Mouse (Mus musculus) liver, adult 10 weeks (tissue): ENCODE results near the gene Zscan10. TPM values are rescaled to one million over a fixed set of nuclear protein-coding genes. Genes with fewer than 3 reads are reported as not detected.

Experiments used
- polyA plus RNA-seq: library from polyadenylated mRNA; stranded (reverse); fragments of 350-450 nt; fragmentation: Illumina TruSeq; extraction: RNeasy Lipid Tissue Mini Kit (QIAGEN cat#74804); gene quantifications from one replicate; pipeline ENCODE4 v1.2.3, GENCODE M21; 2014; ENCODE audit warnings: low read depth, low replicate concordance

Zscan10 gene
- not detected for polyA plus RNA-seq

DNA sequence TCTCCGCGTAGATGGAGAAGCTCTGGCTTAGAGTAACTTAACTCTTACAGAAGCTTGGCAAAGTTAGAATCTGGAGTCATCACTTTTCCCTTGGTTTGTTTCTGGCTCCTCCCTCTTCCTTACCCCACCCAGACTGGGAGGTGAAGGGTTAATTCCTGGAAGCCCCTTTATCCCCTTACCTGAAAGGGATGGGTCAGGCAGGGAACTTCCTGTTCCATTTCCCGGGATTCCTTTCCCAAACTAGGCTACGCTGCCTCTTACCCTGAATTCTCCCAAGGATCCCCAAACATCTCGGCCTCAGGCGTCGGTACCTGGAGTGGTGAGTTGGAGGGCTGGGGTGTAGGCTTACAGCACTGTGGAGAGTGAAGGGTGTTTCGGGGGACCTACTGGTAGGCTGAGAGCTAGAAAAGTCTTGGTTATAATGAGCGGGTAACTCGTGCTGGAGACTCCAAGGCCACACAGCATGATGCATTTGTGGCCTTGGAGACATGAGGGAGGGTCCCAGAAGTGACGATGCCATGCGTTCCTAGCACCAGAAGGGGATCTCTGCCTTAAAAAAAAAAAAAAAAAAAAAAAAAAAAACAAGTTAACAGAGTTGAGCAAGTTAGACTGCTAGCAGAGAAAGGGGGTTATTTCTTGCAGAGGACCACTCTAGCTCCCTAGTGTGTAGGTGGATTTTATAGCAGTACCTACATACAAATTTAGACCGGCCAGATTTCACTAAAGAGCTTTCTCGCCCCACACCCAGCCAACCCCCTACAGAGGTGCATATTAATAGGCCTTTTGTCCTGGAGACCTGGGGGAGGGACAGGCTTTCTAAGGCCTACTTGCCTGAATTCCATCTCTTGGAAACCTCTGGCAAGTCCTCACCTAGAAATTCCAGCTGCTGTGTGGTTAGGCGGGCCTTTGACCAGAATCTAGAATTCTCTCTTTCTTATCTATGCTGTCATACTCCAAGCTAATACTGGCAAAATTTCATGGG, at the start of gene Zscan10:
Zscan10 (plus strand) TSS at position 216 of the 982 bp plus-strand sequence.

DNA sequence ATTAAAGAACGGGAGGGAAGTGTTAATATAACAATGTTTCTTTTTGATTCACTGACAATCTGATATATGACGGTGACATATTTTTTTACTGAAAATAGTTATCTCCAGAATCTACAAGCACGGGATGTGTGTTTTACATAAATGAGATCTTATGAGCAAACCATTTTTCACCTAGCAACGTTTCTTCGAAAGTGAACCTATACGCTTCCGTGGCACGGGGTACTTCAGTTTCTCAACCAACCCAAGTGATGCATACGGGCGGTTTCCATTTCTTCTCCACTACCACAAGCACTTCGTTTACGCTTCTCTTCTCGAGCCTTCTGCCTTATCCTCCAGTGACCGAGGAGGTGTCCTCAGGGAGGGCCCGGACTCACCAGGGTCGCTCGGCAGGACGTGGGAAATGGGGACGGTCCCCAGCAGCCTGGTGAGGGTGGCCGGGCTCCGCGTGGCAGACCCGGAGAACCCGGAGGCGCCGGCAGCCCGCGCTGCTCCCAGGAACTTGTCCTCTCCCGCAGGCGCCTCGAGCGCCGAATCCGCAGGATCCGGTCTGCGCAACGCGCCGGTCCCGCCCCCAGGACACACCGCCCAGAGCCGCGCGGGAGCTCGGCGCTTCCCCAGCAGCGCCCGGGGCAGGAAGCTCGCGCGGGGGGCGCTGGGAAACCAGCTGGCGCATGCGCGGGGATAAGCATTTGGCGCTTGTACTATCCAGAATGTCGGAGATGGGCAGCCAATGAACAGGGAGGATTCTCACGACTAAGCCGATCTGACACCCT, 36.9 kb upstream of the Zscan10 start, which contains the start of gene Zfp213:
Zfp213 (minus strand) TSS at position 644 of the 773 bp plus-strand sequence.

DNA sequence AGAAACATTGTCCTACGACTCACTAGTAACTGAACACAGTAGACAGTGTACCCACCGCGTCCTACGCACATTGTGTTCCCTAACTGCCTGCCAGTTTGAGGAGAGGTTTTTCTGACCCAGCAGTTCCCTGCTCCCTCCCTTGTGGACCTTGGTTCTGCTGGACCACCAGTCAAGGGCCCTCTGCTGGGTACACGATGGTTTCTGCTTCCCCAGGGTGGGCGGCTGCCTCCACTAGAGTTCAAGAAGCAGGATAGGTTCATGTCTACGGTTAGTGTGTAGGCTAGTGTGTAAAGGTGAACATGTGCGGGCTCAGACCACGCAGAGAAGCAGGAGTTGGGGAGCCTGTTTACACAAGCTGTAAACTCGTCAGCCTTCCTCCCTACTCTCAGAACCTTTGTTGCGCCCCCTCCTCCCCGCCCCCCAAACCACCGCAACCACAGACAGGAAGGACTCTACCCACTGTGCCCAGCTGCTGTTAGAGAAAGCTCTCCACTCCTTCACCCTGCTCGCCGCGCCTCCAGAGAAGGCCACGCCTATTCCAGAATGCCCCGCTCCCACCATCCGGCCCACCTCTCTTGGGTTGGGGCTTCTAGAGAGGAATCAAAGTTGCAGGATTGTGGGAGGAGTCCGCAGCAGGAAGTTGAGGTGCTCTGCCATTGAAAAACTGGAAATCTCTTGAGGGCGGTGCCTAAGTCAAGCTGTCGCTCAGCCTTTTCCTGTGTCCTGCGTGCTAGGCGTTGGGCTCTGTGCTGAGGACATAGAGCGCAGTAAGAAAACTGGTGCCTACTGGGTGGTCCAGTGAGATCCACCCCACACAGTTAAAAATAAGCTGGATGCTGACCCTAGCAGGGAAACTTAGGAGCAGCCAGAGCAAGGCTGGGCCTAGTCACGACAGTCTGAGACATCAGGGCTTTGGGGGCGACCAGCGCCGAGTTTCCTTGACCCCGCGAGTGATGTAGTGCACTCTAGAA, 1.8 kb upstream of the Zscan10 start, which contains the start of gene Zfp13:
Zfp13 (minus strand) TSS at position 906 of the 971 bp plus-strand sequence.

DNA sequence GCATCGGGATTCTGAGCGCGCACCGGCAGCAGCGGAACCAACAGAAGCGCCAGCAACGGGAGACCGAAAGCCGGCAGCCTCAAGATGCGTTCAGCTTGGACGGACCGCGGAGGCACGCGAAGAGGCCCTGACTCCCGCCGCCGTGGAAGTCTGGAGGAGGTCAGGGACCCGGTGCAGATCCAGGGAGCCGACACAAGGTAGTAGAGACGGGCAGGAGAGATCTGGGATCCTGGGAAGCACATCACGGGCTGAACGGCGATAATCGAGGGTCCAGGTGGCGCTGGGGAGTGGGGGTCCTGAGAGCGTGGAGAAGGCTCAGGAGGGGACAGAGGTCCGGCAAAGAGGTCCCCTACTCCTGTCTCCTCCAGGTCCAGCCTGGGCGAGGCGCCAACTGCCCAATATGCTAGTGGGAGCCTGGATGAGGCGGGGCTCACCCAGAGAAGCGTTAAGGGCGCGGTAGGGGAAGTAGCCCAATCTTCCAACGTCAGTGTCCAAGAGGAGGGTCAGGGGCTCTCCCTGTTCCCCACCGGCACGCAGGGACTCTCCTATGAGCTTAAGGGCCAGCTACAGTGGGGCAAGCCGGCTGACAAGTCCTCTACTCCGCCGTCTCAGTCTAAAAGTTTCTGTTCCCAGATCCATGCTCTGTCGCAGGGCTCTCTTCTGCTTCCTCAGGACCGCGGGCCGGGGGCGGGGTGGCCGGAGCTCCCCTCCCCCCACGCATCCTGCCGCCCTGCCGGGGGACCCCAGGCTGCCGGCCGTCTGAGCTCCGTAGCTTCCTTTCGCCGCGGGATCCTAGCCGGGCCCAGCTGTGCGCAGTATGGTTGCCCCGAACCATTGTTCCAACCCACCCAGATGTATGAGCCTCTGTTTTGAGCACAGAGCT, 44.2 kb downstream of the Zscan10 start, which contains the start of gene Mmp25:
Mmp25 (minus strand) TSS at position 665 of the 883 bp plus-strand sequence.

DNA sequence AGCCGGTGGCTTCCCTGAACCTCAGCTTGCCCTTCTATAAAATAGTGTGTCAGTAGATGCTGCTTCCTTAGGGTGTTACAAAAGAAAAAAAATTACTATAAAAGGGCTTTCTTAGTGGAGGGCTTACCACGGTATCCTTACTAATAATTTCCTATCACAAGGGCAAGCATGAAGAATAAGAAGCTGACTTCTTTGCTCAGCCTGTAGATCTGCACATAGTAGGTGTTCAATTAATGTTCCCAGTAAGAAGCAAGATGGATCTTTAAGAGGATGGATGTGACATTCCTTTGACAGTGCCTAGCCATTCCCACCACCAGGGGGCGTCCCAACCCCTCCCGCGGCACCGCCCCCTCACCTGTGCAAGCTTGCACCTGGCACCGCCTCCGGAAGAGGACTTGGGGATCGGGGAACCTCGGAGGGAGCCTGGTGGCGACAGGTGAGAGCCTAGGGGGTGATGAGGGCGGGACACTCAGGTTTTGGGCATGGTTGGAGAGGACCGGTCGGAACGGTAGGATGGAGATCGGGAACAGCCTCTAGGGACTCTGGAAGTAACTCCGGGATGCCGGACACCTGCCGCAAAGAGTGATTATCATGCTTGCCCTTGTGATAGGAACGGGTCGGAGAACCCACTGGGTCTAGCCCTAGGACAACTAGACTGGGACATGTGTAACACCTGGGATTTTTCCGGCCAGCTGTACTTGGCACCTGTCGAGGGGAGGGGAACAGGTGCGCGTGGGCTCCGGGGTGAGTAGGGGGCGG, 59.6 kb downstream of the Zscan10 start, which contains the start of gene Bicdl2:
Bicdl2 (plus strand) TSS at position 390 of the 759 bp plus-strand sequence.

Other genes with a start within 250 kb of the Zscan10 start
- gene Vmn2r116, start 216.3 kb upstream of the Zscan10 start, polyA plus RNA-seq, result not detected
- not detected for gene Vmn2r117, start 121.2 kb upstream of the Zscan10 start, polyA plus RNA-seq
- gene Zfp213, start 36.6 kb upstream of the Zscan10 start, polyA plus RNA-seq, result 0.45 TPM
- not detected for gene Zfp13, start 1.4 kb upstream of the Zscan10 start, polyA plus RNA-seq
- not detected for gene Mmp25, start 44.4 kb downstream of the Zscan10 start, polyA plus RNA-seq
- gene Bicdl2, start 59.6 kb downstream of the Zscan10 start, polyA plus RNA-seq, result not detected
- 6.7 TPM for gene Hcfc1r1, start 72.7 kb downstream of the Zscan10 start, polyA plus RNA-seq
- 0.82 TPM for gene Thoc6, start 73.0 kb downstream of the Zscan10 start, polyA plus RNA-seq
- 0.85 TPM for gene Tnfrsf12a, start 76.6 kb downstream of the Zscan10 start, polyA plus RNA-seq
- gene Cldn6, start 78.4 kb downstream of the Zscan10 start, polyA plus RNA-seq, result not detected
- gene Cldn9, start 83.2 kb downstream of the Zscan10 start, polyA plus RNA-seq, result not detected
- gene 1520401A03Rik, start 121.9 kb downstream of the Zscan10 start, polyA plus RNA-seq, result not detected
- 0.19 TPM for gene Pkmyt1, start 125.5 kb downstream of the Zscan10 start, polyA plus RNA-seq
- 0.61 TPM for gene Paqr4, start 140.0 kb downstream of the Zscan10 start, polyA plus RNA-seq
- gene Kremen2, start 145.0 kb downstream of the Zscan10 start, polyA plus RNA-seq, result not detected
- gene Flywch1, start 170.7 kb downstream of the Zscan10 start, polyA plus RNA-seq, result 1.4 TPM
- gene Flywch2, start 185.2 kb downstream of the Zscan10 start, polyA plus RNA-seq, result not detected
- gene Srrm2, start 189.7 kb downstream of the Zscan10 start, polyA plus RNA-seq, result 42.5 TPM
- 9.9 TPM for gene Elob, start 228.3 kb downstream of the Zscan10 start, polyA plus RNA-seq
- not detected for gene Prss33, start 235.2 kb downstream of the Zscan10 start, polyA plus RNA-seq
- gene Prss32, start 243.0 kb downstream of the Zscan10 start, polyA plus RNA-seq, result not detected
- gene Prss41, start 243.3 kb downstream of the Zscan10 start, polyA plus RNA-seq, result not detected